Mouse (Mus musculus) inflammation-experienced regulatory T-cells, adult 6 months (primary cell): ENCODE data around the gene Pet117. TPM values are rescaled to one million over a fixed set of nuclear protein-coding genes. Genes with fewer than 3 reads are reported as not detected.
A peak's percentile ranks its signal among the peaks of the same experiment; 100 is the strongest.
"Not testable (repeated sequence)": the region's sequence is repeated elsewhere in the genome, so short reads cannot be mapped to it uniquely, and the experiment has no call there.

Experiments used
- ATAC-seq: one replicate; pipeline ENCODE4 v1.8.0; 2017
- polyA plus RNA-seq, 3 experiments: library from polyadenylated mRNA; unstranded; fragments of 100-300 nt; shearing (Covaris generic); gene quantifications; one replicate each; pipeline ENCODE4 v1.2.1; 2017

Gene Pet117
- polyA plus RNA-seq: 1 to 10 TPM in 2 of 3 experiments, not detected in 1; 1.4 to 3.2 TPM

GRCm38 (mm10) chr2:144368400-144369019, at the start of gene Pet117, which contains the start of gene Kat14:
TSS of gene Pet117 (plus strand) at chr2:144368996.
TSS of gene Kat14 (plus strand) at chr2:144368983.
- ATAC-seq: peak; percentile 91

GRCm38 (mm10) chr2:144324218-144324617, 44.6 kb upstream of the Pet117 start:
- no peak for ATAC-seq

GRCm38 (mm10) chr2:144329451-144329850, 39.3 kb upstream of the Pet117 start:
- no peak for ATAC-seq

GRCm38 (mm10) chr2:144329937-144330336, 38.9 kb upstream of the Pet117 start:
- no peak for ATAC-seq

GRCm38 (mm10) chr2:144330352-144330959, 38.3 kb upstream of the Pet117 start:
- no peak for ATAC-seq

- no peak for ATAC-seq
These were observed 37.8 kb upstream of the Pet117 start for GRCm38 (mm10) chr2:144330960-144331371.

- no peak for ATAC-seq
These were observed 37.1 kb upstream of the Pet117 start, which contains the start of gene Ovol2 for GRCm38 (mm10) chr2:144331401-144332302. TSS of gene Ovol2 (minus strand) at chr2:144332146.

- no peak for ATAC-seq
These were observed 36.3 kb upstream of the Pet117 start for GRCm38 (mm10) chr2:144332486-144332885.

- ATAC-seq: no peak
These were observed 35.5 kb upstream of the Pet117 start for GRCm38 (mm10) chr2:144333138-144333842.

GRCm38 (mm10) chr2:144337230-144337629, 31.6 kb upstream of the Pet117 start:
- no peak for ATAC-seq

- ATAC-seq: no peak
These were observed 31.1 kb upstream of the Pet117 start for GRCm38 (mm10) chr2:144337701-144338100.

- ATAC-seq: not testable (repeated sequence)
These were observed 30.6 kb upstream of the Pet117 start for GRCm38 (mm10) chr2:144338149-144338548.

- no peak for ATAC-seq
These were observed 25.6 kb upstream of the Pet117 start for GRCm38 (mm10) chr2:144343158-144343557.

GRCm38 (mm10) chr2:144348525-144348924, 20.3 kb upstream of the Pet117 start:
- ATAC-seq: no peak

- no peak for ATAC-seq
These were observed 16.0 kb upstream of the Pet117 start for GRCm38 (mm10) chr2:144352843-144353242.

GRCm38 (mm10) chr2:144369020-144369421, 225 bp downstream of the Pet117 start:
- peak; percentile 73 for ATAC-seq

- ATAC-seq: peak; percentile 15
These were observed 715 bp downstream of the Pet117 start for GRCm38 (mm10) chr2:144369511-144369910.

GRCm38 (mm10) chr2:144371566-144371965, 2.8 kb downstream of the Pet117 start:
- ATAC-seq: no peak

GRCm38 (mm10) chr2:144373063-144373462, 4.3 kb downstream of the Pet117 start:
- ATAC-seq: no peak

GRCm38 (mm10) chr2:144375063-144375703, 6.4 kb downstream of the Pet117 start:
- ATAC-seq: no peak

- ATAC-seq: no peak
These were observed 12.5 kb downstream of the Pet117 start for GRCm38 (mm10) chr2:144381293-144381692.

GRCm38 (mm10) chr2:144381741-144382140, 12.9 kb downstream of the Pet117 start:
- no peak for ATAC-seq
